Mouse (Mus musculus) right cerebral cortex, postnatal 4 days (tissue): ENCODE results near the gene Serpinb6c.
"Not testable (repeated sequence)": the region's sequence is repeated elsewhere in the genome, so short reads cannot be mapped to it uniquely, and the experiment has no call there.

Source experiments
- DNase-seq: peaks from one replicate; pipeline ENCODE4 v3.0.0-alpha.2; 2022

The Serpinb6c gene

GRCm38 (mm10) chr13:33905176-33905954 is at the start of gene Serpinb6c:
Gene Serpinb6c (minus strand): TSS chr13:33905708.
- DNase-seq: no peak

- DNase-seq: no peak
These were observed 47.4 kb upstream of the Serpinb6c start for GRCm38 (mm10) chr13:33952947-33953346.

- no peak for DNase-seq
These were observed 46.6 kb upstream of the Serpinb6c start for GRCm38 (mm10) chr13:33952075-33952449.

GRCm38 (mm10) chr13:33951308-33952074 is 46.0 kb upstream of the Serpinb6c start:
- DNase-seq: no peak

- peak; percentile 21 for DNase-seq
These were observed 36.8 kb upstream of the Serpinb6c start for GRCm38 (mm10) chr13:33942212-33942779.

- DNase-seq: no peak
These were observed 35.8 kb upstream of the Serpinb6c start for GRCm38 (mm10) chr13:33941288-33941808.

- DNase-seq: not testable (repeated sequence)
These were observed 32.1 kb upstream of the Serpinb6c start for GRCm38 (mm10) chr13:33937587-33937986.

- no peak for DNase-seq
These were observed 31.6 kb upstream of the Serpinb6c start for GRCm38 (mm10) chr13:33937151-33937550.

- DNase-seq: peak; percentile 44
These were observed 30.1 kb upstream of the Serpinb6c start for GRCm38 (mm10) chr13:33935465-33936181.

- no peak for DNase-seq
These were observed 29.2 kb upstream of the Serpinb6c start for GRCm38 (mm10) chr13:33934743-33935142.

GRCm38 (mm10) chr13:33930912-33931311 is 25.4 kb upstream of the Serpinb6c start:
- no peak for DNase-seq

- DNase-seq: no peak
These were observed 24.8 kb upstream of the Serpinb6c start for GRCm38 (mm10) chr13:33930281-33930680.

- DNase-seq: no peak
These were observed 16.2 kb upstream of the Serpinb6c start for GRCm38 (mm10) chr13:33921699-33922098.

- no peak for DNase-seq
These were observed 15.5 kb upstream of the Serpinb6c start for GRCm38 (mm10) chr13:33921041-33921440.

- no peak for DNase-seq
These were observed 1.3 kb upstream of the Serpinb6c start for GRCm38 (mm10) chr13:33906821-33907220.

- no peak for DNase-seq
These were observed 2.2 kb downstream of the Serpinb6c start for GRCm38 (mm10) chr13:33903290-33903689.

- peak; percentile 34 for DNase-seq
These were observed 11.3 kb downstream of the Serpinb6c start for GRCm38 (mm10) chr13:33894207-33894606.

- DNase-seq: no peak
These were observed 62.2 kb downstream of the Serpinb6c start, which contains the start of gene Serpinb6e for GRCm38 (mm10) chr13:33843308-33843707. Gene Serpinb6e (minus strand): TSS chr13:33843408.

GRCm38 (mm10) chr13:33830751-33831150 is 74.8 kb downstream of the Serpinb6c start:
- DNase-seq: no peak
